Mouse (Mus musculus) layer of hippocampus, adult 2 months (tissue): ENCODE measurements at regions not wholly inside any gene's neighbourhood (a gene's known extent, or its start where the extent isn't known, plus 50 kb on each side); places are given as distances from the start of the nearest gene placed in this dataset.

Experiments used
- DNase-seq, 2 experiments: peaks; one replicate each; pipeline ENCODE4 v3.0.0; 2022; ENCODE audit warnings: low spot score in 2 of 2
- H3K27ac ChIP-seq: fragments of 200-600 bp; 2 replicates; pipeline ENCODE4 v1.8.1; 2022
- H3K4me3 ChIP-seq: fragments of 200-600 bp; 2 replicates; pipeline ENCODE4 v1.8.1; 2022; ENCODE audit warnings: mild to moderate bottlenecking
- CTCF ChIP-seq: fragments of 200-600 bp; conservative IDR thresholded peaks from 2 replicates; pipeline ENCODE4 v1.8.1; 2022; ENCODE audit warnings: antibody characterized with exemption, mild to moderate bottlenecking, moderate library complexity

GRCm38 (mm10) chr4:74847332-74848053, 430.6 kb downstream of the Dmac1 start:
- H3K4me3 ChIP-seq = no peak overlapping the region
- no peak overlapping the region for H3K27ac ChIP-seq
- no peak for TF ChIP-seq CTCF
- DNase-seq = no peak

GRCm38 (mm10) chr4:74798173-74798799, 479.8 kb downstream of the Dmac1 start:
- Histone ChIP-seq H3K27ac (no peak overlapping the region), H3K4me3 (no peak overlapping the region)
- no peak for TF ChIP-seq CTCF
- DNase-seq = no peak

GRCm38 (mm10) chr4:74797456-74797855, 480.6 kb downstream of the Dmac1 start:
- Histone ChIP-seq H3K4me3 (no peak overlapping the region), H3K27ac (no peak overlapping the region)
- TF ChIP-seq CTCF = no peak
- no peak for DNase-seq

- TF ChIP-seq CTCF = peak; percentile 57
- Histone ChIP-seq H3K27ac (no peak overlapping the region), H3K4me3 (no peak overlapping the region)
- DNase-seq = no peak
These were observed 481.4 kb downstream of the Dmac1 start for GRCm38 (mm10) chr4:74796676-74797075.

GRCm38 (mm10) chr4:74747985-74748384, 505.7 kb downstream of the Kdm4c start:
- Histone ChIP-seq H3K4me3 (no peak overlapping the region), H3K27ac (no peak overlapping the region)
- DNase-seq = no peak
- TF ChIP-seq CTCF = no peak

- DNase-seq = no peak
- no peak for TF ChIP-seq CTCF
- Histone ChIP-seq H3K4me3 (no peak overlapping the region), H3K27ac (no peak overlapping the region)
These were observed 497.3 kb downstream of the Kdm4c start for GRCm38 (mm10) chr4:74739642-74740041.
